Mouse (Mus musculus): ENCODE measurements around the gene Vangl2.

DNA sequence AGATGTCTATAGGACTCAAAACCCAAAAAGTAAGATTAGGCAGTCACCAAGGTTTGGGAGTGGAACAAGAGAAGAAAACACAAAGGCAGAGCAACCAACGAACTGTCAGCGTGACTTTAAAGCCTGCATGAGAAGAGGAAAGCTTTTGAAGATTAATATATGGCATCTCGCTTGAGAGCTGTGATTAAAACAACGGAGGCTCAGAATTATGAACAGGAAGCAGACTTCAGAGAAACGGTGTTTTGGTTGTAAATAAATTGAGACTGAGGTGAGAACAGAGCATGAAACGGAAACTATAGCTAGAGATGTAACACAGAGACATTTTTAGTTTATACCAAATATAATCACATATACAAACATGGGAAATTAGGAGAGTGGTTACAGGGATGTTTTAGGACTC is 64.6 kb downstream of the Vangl2 start:
- TF ChIP-seq POLR2A (IDR thresholded peaks at IDR 0.05; ENCODE audit: borderline replicate concordance, low read depth, low read length) (no peak), CTCF (IDR thresholded peaks at IDR 0.05; ENCODE audit: low read depth, low read length) (no peak)
